Mouse (Mus musculus): ENCODE measurements around the gene Otoa. TPM values are rescaled to one million over a fixed set of nuclear protein-coding genes. Genes with fewer than 3 reads are reported as not detected.

Otoa gene
- polyA plus RNA-seq, 1 experiment from 2014 or later, result 0.13 TPM

DNA sequence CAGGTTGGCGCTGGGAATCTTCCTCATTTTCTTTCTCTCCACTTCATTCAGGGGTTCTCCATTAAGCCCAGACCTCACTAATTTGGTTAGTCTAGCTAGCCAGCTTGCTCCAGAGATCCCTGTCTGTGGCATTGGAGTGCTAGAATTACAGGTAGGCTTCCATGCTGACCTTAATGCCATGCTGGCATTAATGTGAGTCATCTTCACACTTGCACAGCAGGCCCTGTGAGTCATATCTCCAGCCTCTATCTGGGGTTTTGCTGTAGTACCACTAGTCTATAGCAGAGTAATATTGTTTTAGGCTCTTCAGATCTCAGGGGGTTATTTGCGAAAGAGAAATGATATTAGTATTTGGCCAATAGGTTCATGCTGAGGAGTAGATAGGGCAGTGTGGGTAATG lies 70.7 kb downstream of the Otoa start:
- ATAC-seq (ENCODE audit: low FRiP score, low read depth), result no peak
- Histone ChIP-seq H3K4me2 (replicated peaks) (no peak overlapping the region), H3K27ac (no peak overlapping the region), H3K4me1 (no peaks in the 10 kb centered on the region), H3K27me3 (no peaks in the 10 kb centered on the region), H3K4me3 (no peak overlapping the region), H3K36me3 (no peaks in the 10 kb centered on the region), H3K9me3 (no peaks in the 10 kb centered on the region; the same call in 1 of the 2 replicates), H3K9ac (no peak overlapping the region)
- 93% methylated on average over 2 of the region's 2 CpGs for WGBS

DNA sequence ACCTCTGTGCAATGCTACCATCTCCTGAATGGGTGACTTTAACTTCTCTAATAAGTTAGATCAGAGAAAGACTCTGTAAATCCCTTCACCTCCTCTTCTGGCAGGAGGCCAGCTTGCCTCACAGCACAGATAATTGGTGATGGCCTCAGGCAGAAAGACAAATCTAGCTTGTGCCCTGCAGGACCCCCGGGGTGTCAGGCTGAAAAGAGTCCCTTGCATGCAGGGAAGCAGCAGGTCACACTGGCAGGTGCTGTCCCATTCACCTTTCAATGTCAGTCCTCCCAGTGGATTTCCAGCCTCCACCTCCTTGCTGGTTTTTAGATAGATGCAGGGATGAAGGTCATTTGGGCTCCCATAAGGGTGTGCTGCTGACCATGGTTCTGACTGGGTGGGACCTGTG lies 84.2 kb downstream of the Otoa start:
- Histone ChIP-seq H3K9me3 (no peaks in the 10 kb centered on the region), H3K4me2 (replicated peaks) (no peak overlapping the region), H3K27me3 (no peaks in the 10 kb centered on the region), H3K4me3 (no peak overlapping the region), H3K4me1 (no peaks in the 10 kb centered on the region), H3K9ac (no peak overlapping the region), H3K36me3 (no peaks in the 10 kb centered on the region), H3K27ac (no peak overlapping the region)
- 0 out of 2 replicates have a peak, but pooled peaks have one; percentile 31 for ATAC-seq (ENCODE audit: low FRiP score, low read depth)
- WGBS, result 85% methylated on average over 1 of the region's 1 CpGs

DNA sequence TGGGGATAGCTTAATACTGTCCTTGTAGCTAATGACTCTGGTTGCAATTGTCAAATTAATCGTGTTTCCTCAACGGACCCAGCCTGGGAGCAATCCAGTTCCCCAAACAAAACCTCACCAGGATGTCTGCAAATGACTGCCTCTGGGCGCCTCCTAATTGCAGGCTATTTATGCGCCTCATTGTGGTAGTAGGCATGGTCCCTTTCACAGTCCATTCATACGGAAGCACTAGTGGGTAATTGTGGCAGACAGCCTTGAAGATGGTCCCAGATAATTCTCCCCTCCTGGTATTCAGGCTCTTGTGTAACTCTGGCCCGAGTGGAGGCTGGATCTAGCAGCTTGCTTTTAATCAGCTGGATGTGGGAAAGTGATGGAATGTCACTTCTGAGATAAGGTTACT lies 90.4 kb downstream of the Otoa start:
- H3K27ac ChIP-seq, result no peak overlapping the region
- no peak overlapping the region for H3K4me3 ChIP-seq
- no peaks in the 10 kb centered on the region for H3K36me3 ChIP-seq
- no peak for ATAC-seq (ENCODE audit: low FRiP score, low read depth)
- 6% methylated on average over 6 of the region's 6 CpGs for WGBS
- no peaks in the 10 kb centered on the region for H3K9me3 ChIP-seq
- no peaks in the 10 kb centered on the region for H3K27me3 ChIP-seq
- no peak overlapping the region for H3K4me2 ChIP-seq (replicated peaks)
- no peak overlapping the region for H3K9ac ChIP-seq
- H3K4me1 ChIP-seq, result peaks cover 4% of the 10 kb centered on the region; the same call in 1 of the 2 replicates

DNA sequence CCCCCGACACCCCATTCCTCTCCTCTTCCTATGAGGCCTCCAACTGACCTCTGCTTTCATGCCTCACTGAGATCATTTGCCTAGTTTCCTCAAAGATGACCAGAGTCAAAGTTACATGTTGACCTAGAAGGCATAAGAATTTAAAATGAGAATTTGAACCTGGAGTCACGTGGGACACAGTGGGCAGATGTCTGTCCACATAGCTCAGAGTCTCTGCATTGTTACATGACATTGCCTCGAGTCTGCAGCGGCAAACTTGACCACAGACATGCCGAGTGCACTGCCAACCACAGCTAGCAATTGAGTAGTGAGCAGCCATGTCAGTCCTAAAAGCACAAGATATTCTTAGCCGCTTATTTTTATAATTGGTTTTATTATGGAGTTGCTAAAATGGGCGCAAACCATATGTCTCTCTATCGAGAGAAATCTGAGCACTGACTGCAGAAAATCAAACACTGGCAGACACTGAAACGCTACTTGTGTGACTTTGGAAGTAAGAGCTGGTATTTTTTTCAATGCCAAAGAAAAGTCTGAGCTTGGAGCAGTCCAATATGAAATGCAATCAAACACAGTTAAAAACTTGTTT lies 105.8 kb downstream of the Otoa start:
- H3K4me1 ChIP-seq, result no peaks in the 10 kb centered on the region
- no peaks in the 10 kb centered on the region for H3K36me3 ChIP-seq
- WGBS, result 83% methylated on average over 9 of the region's 9 CpGs
- H3K27me3 ChIP-seq, result no peaks in the 10 kb centered on the region
- H3K27ac ChIP-seq, result no peak overlapping the region
- H3K9ac ChIP-seq, result no peak overlapping the region
- H3K4me3 ChIP-seq, result no peak overlapping the region
- H3K9me3 ChIP-seq, result no peaks in the 10 kb centered on the region
- no peak for ATAC-seq (ENCODE audit: low FRiP score, low read depth)
- no peak overlapping the region for H3K4me2 ChIP-seq (replicated peaks)

DNA sequence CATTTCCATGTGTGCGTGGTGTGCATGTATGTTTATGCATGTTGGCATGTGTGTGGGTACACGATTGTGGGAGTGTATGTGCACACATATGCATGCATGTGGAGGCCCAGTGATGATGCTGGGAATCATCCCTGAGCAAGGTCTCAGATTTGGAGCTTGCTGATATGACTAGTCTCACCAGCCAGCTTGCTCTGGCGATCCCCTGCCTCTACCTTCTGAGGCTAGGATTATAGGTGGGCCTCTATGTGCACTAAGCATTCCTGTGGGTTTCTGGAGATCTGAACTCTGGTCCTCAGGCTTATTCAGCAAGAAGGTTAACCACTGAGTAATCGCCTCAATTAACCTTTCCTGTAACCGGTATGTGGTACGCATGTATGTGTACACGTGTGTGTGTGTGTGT lies 107.5 kb downstream of the Otoa start:
- no peaks in the 10 kb centered on the region for H3K27me3 ChIP-seq
- no peaks in the 10 kb centered on the region for H3K36me3 ChIP-seq
- ATAC-seq (ENCODE audit: low FRiP score, low read depth), result no peak
- H3K4me3 ChIP-seq, result no peak overlapping the region
- H3K4me1 ChIP-seq, result no peaks in the 10 kb centered on the region
- WGBS, result 90% methylated on average over 7 of the region's 7 CpGs
- no peak overlapping the region for H3K4me2 ChIP-seq (replicated peaks)
- no peak overlapping the region for H3K9ac ChIP-seq
- H3K9me3 ChIP-seq, result no peaks in the 10 kb centered on the region
- H3K27ac ChIP-seq, result no peak overlapping the region

DNA sequence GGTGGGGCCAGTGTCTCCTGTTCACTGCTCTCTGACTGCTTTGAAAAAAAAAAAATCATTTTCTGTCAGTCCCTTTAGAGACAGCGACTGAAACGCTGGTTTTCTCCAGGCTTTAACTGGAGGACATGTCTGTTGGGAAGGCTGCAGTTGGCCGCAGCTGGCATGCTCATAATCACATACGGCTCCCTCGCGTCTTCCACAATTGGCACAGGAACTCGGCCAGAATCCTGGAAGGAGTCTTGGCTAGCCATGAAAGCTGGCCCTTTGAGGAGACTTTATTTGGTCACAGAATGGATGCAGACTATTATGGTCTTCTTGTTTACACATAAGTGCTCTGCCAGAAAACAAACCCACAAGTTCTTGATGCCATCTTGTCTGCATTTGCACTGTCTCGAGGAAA lies 117.5 kb downstream of the Otoa start:
- Histone ChIP-seq H3K36me3 (no peaks in the 10 kb centered on the region), H3K27ac (no peak overlapping the region), H3K9me3 (no peaks in the 10 kb centered on the region), H3K9ac (no peak overlapping the region), H3K4me3 (no peak overlapping the region), H3K4me1 (no peaks in the 10 kb centered on the region), H3K4me2 (replicated peaks) (no peak overlapping the region), H3K27me3 (no peaks in the 10 kb centered on the region)
- no peak for ATAC-seq (ENCODE audit: low FRiP score, low read depth)
- WGBS, result 77% methylated on average over 8 of the region's 8 CpGs

DNA sequence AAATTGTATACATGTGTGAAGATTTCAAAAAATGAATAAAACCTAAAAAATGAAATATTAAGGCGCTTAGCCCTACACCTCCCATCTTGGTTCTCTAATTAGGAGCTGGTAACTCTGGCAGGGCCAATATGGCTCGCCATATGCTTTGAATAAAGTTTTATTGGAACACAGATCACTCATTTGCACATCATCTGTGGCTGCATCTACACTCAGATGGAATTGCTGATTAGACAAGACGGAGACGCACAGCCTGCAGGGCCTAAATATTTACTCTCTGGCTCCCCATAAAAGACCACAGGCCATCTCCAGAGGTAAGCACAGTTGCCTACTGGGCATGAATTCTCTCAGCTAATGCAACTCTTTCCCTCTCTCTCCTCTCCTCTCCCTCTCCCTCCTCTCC lies 130.4 kb downstream of the Otoa start:
- 49% methylated on average over 4 of the region's 4 CpGs for WGBS
- Histone ChIP-seq H3K27ac (no peak overlapping the region), H3K36me3 (no peaks in the 10 kb centered on the region), H3K27me3 (no peaks in the 10 kb centered on the region), H3K4me1 (no peaks in the 10 kb centered on the region), H3K9me3 (no peaks in the 10 kb centered on the region), H3K4me3 (no peak overlapping the region), H3K4me2 (replicated peaks) (no peak overlapping the region), H3K9ac (no peak overlapping the region)
- ATAC-seq (ENCODE audit: low FRiP score, low read depth), result no peak

Other genes starting within 250 kb of the Otoa start
- 33.3 and 36.3 TPM in 2 replicates for gene Eef2k, start 238.8 kb upstream of the Otoa start, polyA plus RNA-seq (2015; fragmentation: Nextera tagmentation; extraction: Ambion mirVana)
- gene Polr3e, start 163.9 kb upstream of the Otoa start, polyA plus RNA-seq (2015; fragmentation: Nextera tagmentation; extraction: Ambion mirVana), result 40.0 and 41.9 TPM in 2 replicates
- 13.3 and 13.9 TPM in 2 replicates for gene Cdr2, start 99.3 kb upstream of the Otoa start, polyA plus RNA-seq (2015; fragmentation: Nextera tagmentation; extraction: Ambion mirVana)
- gene Mfsd13b, start 99.1 kb upstream of the Otoa start, polyA plus RNA-seq (2015; fragmentation: Nextera tagmentation; extraction: Ambion mirVana), result 0.25 TPM in 1 of 2 replicates, not detected in the other
- gene Mettl9, start 47.2 kb upstream of the Otoa start, polyA plus RNA-seq (2015; fragmentation: Nextera tagmentation; extraction: Ambion mirVana), result 243 and 247 TPM in 2 replicates
- 1.3 and 1.7 TPM in 2 replicates for gene Igsf6, start 7.1 kb upstream of the Otoa start, polyA plus RNA-seq (2015; fragmentation: Nextera tagmentation; extraction: Ambion mirVana)

Data from limb, embryonic 13.5 days (tissue).